ENCODE assay signal across 11 mouse cellular contexts in the genomic region with DNA sequence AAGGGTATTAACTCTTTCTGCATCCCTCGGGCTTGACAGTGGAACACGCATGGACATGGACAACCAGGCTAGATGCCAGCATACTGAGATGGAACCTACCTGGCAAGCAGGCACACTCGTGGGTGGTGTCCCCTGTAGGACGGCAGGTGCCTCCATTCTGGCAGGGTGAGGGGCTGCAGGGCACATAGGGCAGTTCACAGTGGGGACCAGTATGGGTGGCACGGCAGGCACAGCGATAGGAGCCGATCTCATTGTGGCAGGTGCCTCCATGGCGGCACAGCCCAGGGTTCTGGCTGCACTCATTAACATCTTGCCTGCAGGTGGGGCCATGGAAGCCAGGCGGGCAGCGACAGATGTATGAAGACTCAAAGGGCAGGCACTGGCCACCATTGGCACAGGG. TPM values are rescaled to one million over a fixed set of nuclear protein-coding genes. Genes with fewer than 3 reads are reported as not detected.
A peak's percentile ranks its signal among the peaks of the same experiment; 100 is the strongest.
DNase-seq lines count a peak whose midpoint lies in the region; ATAC-seq and TF ChIP-seq lines count a peak whose summit lies in the region.
"Had no signal": no experiment of that assay in that cellular context is flagged by ENCODE, and none has a peak within 500 bp of the region (broad histone marks: within the 10 kb centered on the region; RNA-seq: fewer than 3 reads in every experiment).

No protein-coding gene starts in this region.

- H3K79me2 ChIP-seq in CH12.LX (replicated peaks; ENCODE audit: control insufficient read depth, extremely low read depth, insufficient read depth, poor library complexity, severe bottlenecking), result peaks cover 5% of the 10 kb centered on the region

- H3K4me1 ChIP-seq in kidney, embryonic 15.5 days, result peaks cover 91% of the 10 kb centered on the region
- H3K4me1 ChIP-seq in CH12.LX (ENCODE audit: control insufficient read depth in 1 of 2, insufficient read depth in 2 of 2), result peaks cover 71 to 79% of the 10 kb centered on the region in 2 experiments
- peaks cover 60% of the 10 kb centered on the region for H3K4me1 ChIP-seq in forebrain, embryonic 11.5 days (replicated peaks; ENCODE audit: control insufficient read depth, insufficient read depth, low read length)
- peaks cover 76% of the 10 kb centered on the region for H3K4me1 ChIP-seq in liver, embryonic 15.5 days (replicated peaks)

- no peak for TF ChIP-seq CTCF in CH12.LX (conservative IDR thresholded peaks at IDR 0.05 in 1 of 2, IDR thresholded peaks at IDR 0.05 in 1 of 2; ENCODE audit: low read depth in 2 of 2, low read length in 2 of 2)

- TF ChIP-seq RAD21 in CH12.LX (IDR thresholded peaks at IDR 0.05; ENCODE audit: low read depth, low read length), result no peak

- no peaks in the 10 kb centered on the region for H3K9me3 ChIP-seq in kidney, embryonic 15.5 days (replicated peaks)
- H3K9me3 ChIP-seq in CH12.LX (replicated peaks; ENCODE audit: low read length), result peaks cover 4% of the 10 kb centered on the region
- H3K9me3 ChIP-seq in forebrain, embryonic 11.5 days (ENCODE audit: control insufficient read depth, low read length), result no peaks in the 10 kb centered on the region
- no peaks in the 10 kb centered on the region for H3K9me3 ChIP-seq in liver, embryonic 15.5 days (replicated peaks)
- H3K9me3 ChIP-seq: embryonic facial prominence, embryonic 15.5 days had no signal

- WGBS in kidney, embryonic 15.5 days, result 92% methylated on average over 10 of the region's 10 CpGs
- 93% methylated on average over 10 of the region's 10 CpGs for WGBS in forebrain, embryonic 11.5 days
- WGBS in liver, embryonic 15.5 days (ENCODE audit: insufficient replicate concordance), result 72% methylated on average over 10 of the region's 10 CpGs

- in situ Hi-C loops in CH12.LX (cut with MboI; ENCODE audit: low pct_ligation_motif_present, low pct_unique_long_range_greater_than_20kb, low sequenced_read_pairs), result no loop called here

- no peak for TF ChIP-seq EP300 in CH12.LX (IDR thresholded peaks at IDR 0.05; ENCODE audit: low read length)

- ATAC-seq in kidney, embryonic 15.5 days (replicated peaks; ENCODE audit: low FRiP score), result no peak
- ATAC-seq in forebrain, embryonic 11.5 days (replicated peaks; ENCODE audit: low FRiP score), result no peak
- no peak for ATAC-seq in liver, embryonic 15.5 days (ENCODE audit: insufficient read depth)

- dilution Hi-C loops in CH12.LX (cut with MboI; ENCODE audit: extremely low pct_ligation_motif_present, extremely low pct_unique_long_range_greater_than_20kb, low sequenced_read_pairs), result no loop called here

- no peak overlapping the region for H3K9ac ChIP-seq in kidney, embryonic 15.5 days
- H3K9ac ChIP-seq in CH12.LX (ENCODE audit: insufficient read depth, low read depth), result no peak overlapping the region
- peak overlapping the region; percentile 3; the same call in 1 of the 2 replicates for H3K9ac ChIP-seq in forebrain, embryonic 11.5 days (ENCODE audit: low read length)
- no peak overlapping the region for H3K9ac ChIP-seq in liver, embryonic 15.5 days
- H3K9ac ChIP-seq: embryonic facial prominence, embryonic 15.5 days had no signal

- peaks cover 56% of the 10 kb centered on the region for H3K36me3 ChIP-seq in kidney, embryonic 15.5 days
- H3K36me3 ChIP-seq in CH12.LX (replicated peaks in 1 of 2; ENCODE audit: control insufficient read depth in 1 of 2, insufficient read depth in 1 of 2, low read length in 1 of 2), result peaks cover 36 to 42% of the 10 kb centered on the region in 2 experiments
- H3K36me3 ChIP-seq in forebrain, embryonic 11.5 days (ENCODE audit: control insufficient read depth, insufficient read depth, low read length), result peaks cover 19% of the 10 kb centered on the region
- peaks cover 23% of the 10 kb centered on the region for H3K36me3 ChIP-seq in liver, embryonic 15.5 days (replicated peaks)

- H3K4me2 ChIP-seq in kidney, embryonic 15.5 days, result 0 out of 2 replicates have a peak overlapping the region, but pooled peaks have one; percentile 2
- peak overlapping the region; percentile 18; the same call in 1 of the 2 replicates for H3K4me2 ChIP-seq in CH12.LX (ENCODE audit: insufficient read depth, low read depth, poor library complexity, severe bottlenecking)
- no peak overlapping the region for H3K4me2 ChIP-seq in forebrain, embryonic 11.5 days (ENCODE audit: low read depth, low read length, severe bottlenecking)
- no peak overlapping the region for H3K4me2 ChIP-seq in liver, embryonic 15.5 days
- H3K4me2 ChIP-seq: embryonic facial prominence, embryonic 15.5 days had no signal

- no peak for DNase-seq in kidney, adult 8-10 months
- DNase-seq in CH12.LX (ENCODE audit: extremely low read depth) (no peak), adipocyte (ENCODE audit: low spot score) (no peak)
- no peak for DNase-seq in forebrain, embryonic 11.5 days (ENCODE audit: low spot score)
- DNase-seq in spleen, adult 12 weeks (ENCODE audit: low spot score), result no peak
- DNase-seq in urinary bladder, adult 2 months (ENCODE audit: low spot score), result no peak
- DNase-seq: cerebellum, adult 11-12 months; thymus, adult 2 months had no signal

- H3K27ac ChIP-seq in kidney, embryonic 15.5 days, result peak overlapping the region; percentile 90
- peak overlapping the region; percentile 96 for H3K27ac ChIP-seq in CH12.LX (ENCODE audit: insufficient read depth, low read depth)
- H3K27ac ChIP-seq in forebrain, embryonic 11.5 days (ENCODE audit: low read depth, low read length), result peak overlapping the region; percentile 98
- peak overlapping the region; percentile 77; the same call in 1 of the 2 replicates for H3K27ac ChIP-seq in liver, embryonic 15.5 days (replicated peaks)
- H3K27ac ChIP-seq: embryonic facial prominence, embryonic 15.5 days had no signal

- no peak overlapping the region for H3K4me3 ChIP-seq in kidney, embryonic 15.5 days (replicated peaks)
- H3K4me3 ChIP-seq in CH12.LX (replicated peaks in 1 of 3; ENCODE audit: low read depth in 2 of 3, low read length in 2 of 3, poor library complexity in 1 of 3), result peak overlapping the region in 1 of 3 experiments; percentile 51
- H3K4me3 ChIP-seq in forebrain, embryonic 11.5 days (ENCODE audit: low read depth, low read length), result no peak overlapping the region
- no peak overlapping the region for H3K4me3 ChIP-seq in liver, embryonic 15.5 days (replicated peaks)
- H3K4me3 ChIP-seq: embryonic facial prominence, embryonic 15.5 days had no signal

- no peak for TF ChIP-seq POLR2A in CH12.LX (IDR thresholded peaks at IDR 0.05; ENCODE audit: low read depth, low read length)

- H3K27me3 ChIP-seq in kidney, embryonic 15.5 days, result no peaks in the 10 kb centered on the region
- no peaks in the 10 kb centered on the region for H3K27me3 ChIP-seq in CH12.LX (replicated peaks)
- H3K27me3 ChIP-seq in forebrain, embryonic 11.5 days (ENCODE audit: control insufficient read depth, insufficient read depth, low read length), result no peaks in the 10 kb centered on the region
- no peaks in the 10 kb centered on the region for H3K27me3 ChIP-seq in liver, embryonic 15.5 days
- H3K27me3 ChIP-seq: embryonic facial prominence, embryonic 15.5 days had no signal

TF ChIP-seq in CH12.LX, 34 proteins besides CTCF, POLR2A, EP300 and RAD21:
- no peak for TF ChIP-seq USF1 (IDR thresholded peaks at IDR 0.05; ENCODE audit: low read depth, low read length)
- no peak for TF ChIP-seq SIN3A (IDR thresholded peaks at IDR 0.05; ENCODE audit: low read length)
- TF ChIP-seq SMC3 (IDR thresholded peaks at IDR 0.05; ENCODE audit: low read depth, low read length), result no peak
- TF ChIP-seq KAT2A (IDR thresholded peaks at IDR 0.05; ENCODE audit: insufficient replicate concordance, low read length), result no peak
- no peak for TF ChIP-seq RCOR1 (conservative IDR thresholded peaks at IDR 0.05; ENCODE audit: low read depth, low read length)
- TF ChIP-seq ZMIZ1 (IDR thresholded peaks at IDR 0.05; ENCODE audit: low read depth, low read length), result no peak
- no peak for TF ChIP-seq POLR2AphosphoS2 (IDR thresholded peaks at IDR 0.05; ENCODE audit: low read depth, low read length)
- no peak for TF ChIP-seq TBP (conservative IDR thresholded peaks at IDR 0.05; ENCODE audit: low read depth, low read length)
- no peak for TF ChIP-seq ZC3H11A (IDR thresholded peaks at IDR 0.05; ENCODE audit: low read depth, low read length)
- no peak for TF ChIP-seq MYC (IDR thresholded peaks at IDR 0.05; ENCODE audit: low read depth, low read length)
- TF ChIP-seq MXI1 (IDR thresholded peaks at IDR 0.05; ENCODE audit: low read depth, low read length), result no peak
- TF ChIP-seq IRF4 (IDR thresholded peaks at IDR 0.05; ENCODE audit: low read depth, low read length), result no peak
- no peak for TF ChIP-seq MAZ (IDR thresholded peaks at IDR 0.05; ENCODE audit: low read depth, low read length)
- no peak for TF ChIP-seq NELFE (IDR thresholded peaks at IDR 0.05; ENCODE audit: low read depth, low read length)
- TF ChIP-seq TCF12 (IDR thresholded peaks at IDR 0.05; ENCODE audit: low read depth, low read length), result no peak
- no peak for TF ChIP-seq GABPA (IDR thresholded peaks at IDR 0.05; ENCODE audit: insufficient replicate concordance, low read depth, low read length)

RNA-seq across cellular contexts. Expression of a gene that starts 32.3 kb away (rescaled TPM):
- 22.0 and 24.6 TPM in 2 replicates for polyA plus RNA-seq in kidney, embryonic 15.5 days (2015; fragmentation: Nextera tagmentation; extraction: Ambion mirVana)
- total RNA-seq in CH12.LX (2012; rRNA removed) (11.4 and 13.1 TPM in 2 replicates), CH12.LX (2014; rRNA removed) (0.86 and 0.98 TPM in 2 replicates)
- polyA plus RNA-seq in CH12.LX (2012; ENCODE audit: insufficient read length, low read depth), result 2.7 and 3.8 TPM in 2 replicates
- polyA plus RNA-seq in forebrain, embryonic 11.5 days (2014; fragmentation: Nextera tagmentation; extraction: Ambion mirVana), result 68.3 and 70.9 TPM in 2 replicates
- 2.8 and 3.1 TPM in 2 replicates for polyA plus RNA-seq in liver, embryonic 15.5 days (2015; fragmentation: Nextera tagmentation; extraction: Ambion mirVana)
- 21.4 and 33.4 TPM in 2 replicates for polyA plus RNA-seq in urinary bladder, adult 2 months (2012; rRNA removed)

RNA-seq across cellular contexts. Expression of a gene that starts 39.2 kb away (rescaled TPM):
- 25.3 and 26.0 TPM in 2 replicates for polyA plus RNA-seq in kidney, embryonic 15.5 days (2015; fragmentation: Nextera tagmentation; extraction: Ambion mirVana)
- total RNA-seq in CH12.LX (2012; rRNA removed) (31.8 and 36.3 TPM in 2 replicates), CH12.LX (2014; rRNA removed) (22.5 and 22.8 TPM in 2 replicates)
- polyA plus RNA-seq in CH12.LX (2012; ENCODE audit: insufficient read length, low read depth), result 28.6 and 38.9 TPM in 2 replicates
- polyA plus RNA-seq in forebrain, embryonic 11.5 days (2014; fragmentation: Nextera tagmentation; extraction: Ambion mirVana), result 39.3 and 40.9 TPM in 2 replicates
- 8.8 and 9.6 TPM in 2 replicates for polyA plus RNA-seq in liver, embryonic 15.5 days (2015; fragmentation: Nextera tagmentation; extraction: Ambion mirVana)
- polyA plus RNA-seq in urinary bladder, adult 2 months (2012; rRNA removed), result 41.7 and 46.3 TPM in 2 replicates

Comparison
In these comparisons a context has a peak if more than half of its experiments do, and no peak if none do; other contexts are left out.
1. H3K4me2 ChIP-seq: peak in kidney, embryonic 15.5 days (single experiment) and CH12.LX (single experiment); none in forebrain, embryonic 11.5 days (single experiment) and liver, embryonic 15.5 days (single experiment).
2. Peak in every context shown above with its lines, with median percentiles within 50 percentile points of each other: H3K27ac ChIP-seq.